Mouse (Mus musculus) v-Abl transformed pro-B cells (cell line): ENCODE results near the gene Ins1.

Source experiments
- in situ Hi-C, 2 experiments: fragments of 400-800 bp; cut with MboI; formaldehyde crosslinking; loops; one replicate each; pipeline ENCODE4 v1.15.1; 2025; ENCODE audit not compliant: unreplicated experiment in 2 of 2

Ins1 gene

GRCm38 (mm10) chr19:52263997-52264396 lies at the start of gene Ins1:
TSS of gene Ins1 (plus strand) at chr19:52264297.
- in situ Hi-C loops, result no loop called here
